Mouse (Mus musculus) testis, postnatal 10 days (tissue): ENCODE measurements around the gene 9130023H24Rik.

Experiments used
- DNase-seq: peaks from one replicate; pipeline ENCODE4 v3.0.0; 2021; ENCODE audit warnings: low spot score

9130023H24Rik gene

DNA sequence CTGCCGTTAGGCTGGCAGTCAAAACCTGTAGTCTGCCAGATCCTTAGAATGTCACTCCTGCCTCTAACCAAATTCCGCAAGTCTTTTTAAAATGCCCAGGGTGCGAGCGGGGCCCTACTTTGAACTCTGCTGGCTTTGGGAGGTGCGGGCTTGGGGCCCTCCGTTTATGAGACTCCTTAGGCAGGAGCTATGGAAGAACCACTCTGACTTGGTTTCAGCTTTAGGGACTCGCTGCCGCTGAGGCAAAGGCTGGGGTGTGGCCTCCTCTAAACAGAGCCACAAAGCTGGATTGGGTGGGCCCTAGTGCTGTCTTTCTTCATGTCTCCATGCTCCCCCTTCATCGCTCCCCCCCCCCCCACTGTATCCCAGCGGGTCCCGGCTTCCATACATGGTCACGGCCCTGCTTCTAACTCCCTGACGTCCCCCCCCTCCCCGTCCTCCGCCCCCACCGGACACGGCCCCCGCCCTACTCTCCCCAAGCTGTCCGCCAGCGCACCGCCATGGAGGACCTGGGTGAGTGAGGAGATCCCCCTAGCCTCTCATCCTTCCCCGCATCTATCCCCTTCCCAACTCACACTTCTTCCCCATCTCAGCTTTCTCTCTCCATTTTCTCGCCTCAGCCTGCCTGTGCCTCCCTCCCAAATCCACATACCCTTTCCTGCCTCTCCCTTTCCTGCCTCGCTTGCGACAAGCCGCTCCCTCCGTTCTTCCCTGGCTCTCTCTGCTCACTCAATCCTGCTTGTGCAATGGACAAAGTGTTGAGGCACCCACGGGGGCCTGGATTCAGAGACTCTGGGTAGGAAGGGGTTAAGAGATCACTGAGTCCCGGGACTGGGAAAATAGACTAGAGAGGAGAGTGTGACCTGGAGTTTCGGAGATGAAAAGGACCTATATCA lies 8.9 kb upstream of the 9130023H24Rik start, which contains the start of gene Tgfb1i1:
TSS of gene Tgfb1i1 (plus strand) at position 317 of the 896 bp plus-strand sequence.
- peak; percentile 77 for DNase-seq

DNA sequence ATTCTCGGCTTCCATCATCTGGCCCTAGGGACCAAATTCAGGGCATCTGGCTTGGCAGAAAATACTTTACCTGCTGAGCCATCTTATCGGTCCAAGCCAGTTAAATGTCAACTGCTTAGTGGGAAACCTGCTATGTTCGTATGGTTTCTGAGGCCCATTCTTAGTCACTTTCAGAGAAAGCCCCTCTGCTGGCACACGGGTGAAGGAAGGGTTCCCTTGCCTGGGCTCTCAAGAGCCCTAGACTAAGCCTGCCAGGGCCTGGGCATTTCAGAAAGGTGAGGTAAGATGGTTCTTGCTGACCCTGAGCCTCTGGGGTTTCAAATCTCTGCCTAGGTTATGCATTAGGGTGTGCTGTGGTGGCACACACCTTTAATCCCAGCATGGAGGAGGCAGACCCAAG lies 7.7 kb upstream of the 9130023H24Rik start:
- DNase-seq, result no peak

DNA sequence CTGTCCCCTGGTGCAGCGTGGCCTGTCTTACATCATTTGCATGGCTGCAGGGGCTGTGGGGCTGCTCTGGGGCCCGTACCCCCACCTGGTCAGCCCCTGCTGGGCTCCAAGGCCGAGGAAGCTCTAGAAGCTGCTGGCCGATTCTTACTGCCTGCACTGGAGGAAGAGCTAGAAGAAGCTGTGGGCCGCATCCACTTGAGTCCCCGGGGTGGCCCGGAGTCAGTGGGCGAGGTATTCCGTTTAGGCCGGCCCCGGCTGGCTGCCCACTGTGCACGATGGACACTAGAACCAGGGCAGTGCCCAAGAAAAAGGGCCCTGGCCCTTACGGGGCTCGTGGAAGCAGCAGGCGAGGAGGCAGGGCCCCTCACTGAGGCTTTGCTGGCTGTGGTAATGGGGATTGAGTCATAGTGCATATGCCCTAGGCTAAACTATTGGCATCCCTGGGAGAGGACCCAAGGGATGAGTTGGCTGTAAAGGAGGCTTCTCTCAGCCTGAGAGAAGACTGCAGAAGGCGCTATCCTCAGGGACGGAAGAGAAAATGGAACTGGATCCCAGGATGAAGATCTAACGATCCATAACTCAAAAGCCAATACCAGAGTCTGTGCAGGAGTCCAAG lies 6.7 kb upstream of the 9130023H24Rik start:
- DNase-seq, result no peak

DNA sequence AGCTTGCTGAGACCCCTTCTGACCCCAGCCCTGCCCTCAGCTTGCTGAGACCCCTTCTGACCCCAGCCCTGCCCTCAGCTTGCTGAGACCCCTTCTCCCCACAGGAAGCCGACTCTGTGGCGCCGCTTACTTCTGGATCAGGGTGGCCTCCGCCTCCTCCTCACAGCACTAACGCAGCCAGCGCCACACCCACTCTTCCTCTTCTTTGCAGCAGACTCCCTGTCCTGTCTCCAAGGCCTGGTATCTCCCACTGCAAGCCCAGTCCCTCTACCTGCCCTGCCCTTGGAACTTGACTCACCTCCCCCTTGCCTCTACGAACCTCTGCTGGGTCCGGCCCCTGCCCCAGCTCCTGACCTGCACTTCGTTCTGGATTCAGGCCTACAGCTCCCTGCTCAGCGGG lies 6.1 kb upstream of the 9130023H24Rik start:
- no peak for DNase-seq

DNA sequence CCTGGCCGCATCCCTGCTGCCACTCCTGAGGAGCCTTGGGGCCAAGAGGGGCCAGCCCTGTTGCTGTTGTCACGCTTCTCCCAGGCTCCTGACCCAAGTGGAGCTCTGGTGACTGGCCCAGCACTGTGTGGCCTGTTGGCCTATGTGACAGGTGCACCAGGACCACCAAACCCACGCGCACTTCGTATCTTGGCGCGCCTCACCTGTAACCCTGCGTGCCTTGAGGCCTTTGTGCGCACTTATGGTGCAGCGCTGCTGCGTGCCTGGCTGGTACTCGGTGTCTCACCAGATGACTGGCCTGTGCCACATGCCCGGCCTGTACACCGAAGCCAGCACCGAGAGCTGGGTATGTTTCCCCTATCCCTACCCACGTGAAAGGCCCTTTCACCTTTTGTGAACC lies 4.5 kb upstream of the 9130023H24Rik start:
- DNase-seq, result no peak

DNA sequence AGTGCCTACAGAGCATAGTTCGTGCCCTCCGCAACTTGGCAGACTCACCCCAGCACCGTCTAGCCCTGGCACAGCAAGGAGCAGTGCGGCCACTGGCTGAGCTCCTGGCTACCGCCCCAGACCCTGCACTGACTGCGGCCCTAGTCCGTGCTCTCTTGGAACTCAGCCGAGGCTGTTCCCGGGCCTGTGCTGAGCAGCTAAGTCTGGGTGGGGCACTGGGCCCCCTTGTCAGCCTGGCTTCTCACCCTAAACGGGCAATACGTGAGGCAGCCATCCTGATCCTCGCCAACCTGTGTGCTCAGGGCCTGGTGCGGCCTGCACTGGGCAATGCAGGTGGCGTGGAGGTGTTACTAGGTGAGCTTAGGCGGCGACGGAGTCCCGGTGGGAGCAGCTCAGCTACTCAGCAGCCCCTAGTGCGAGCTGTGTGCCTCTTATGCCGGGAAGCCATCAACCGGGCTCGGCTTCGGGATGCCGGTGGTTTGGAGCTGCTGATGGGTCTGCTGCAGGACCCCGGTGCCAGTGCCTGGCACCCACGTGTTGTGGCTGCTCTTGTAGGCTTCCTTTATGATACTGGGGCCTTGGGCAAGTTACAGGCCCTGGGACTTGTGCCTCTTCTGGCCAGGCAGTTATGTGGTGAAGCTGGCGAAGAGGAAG lies 2.4 kb upstream of the 9130023H24Rik start:
- no peak for DNase-seq

DNA sequence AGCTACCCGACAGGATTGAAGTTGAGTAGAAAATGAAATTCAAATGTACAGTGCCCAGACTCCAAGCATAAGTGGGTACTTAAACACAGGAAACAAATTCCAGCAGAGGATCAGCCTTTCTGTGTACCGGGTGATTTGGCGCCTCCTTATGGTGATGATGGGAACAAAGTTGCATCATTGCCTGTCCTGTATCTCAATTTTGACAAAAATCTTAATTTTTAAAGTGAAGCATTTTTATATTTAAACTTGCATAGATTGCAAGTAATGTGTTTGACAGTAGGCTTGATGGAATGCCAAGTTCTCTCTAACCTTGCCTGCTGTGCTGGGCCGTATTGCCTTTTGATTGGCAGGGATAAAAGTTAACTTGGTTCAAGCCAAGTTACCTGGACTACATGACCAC lies 1.2 kb upstream of the 9130023H24Rik start:
- DNase-seq, result peak; percentile 66

DNA sequence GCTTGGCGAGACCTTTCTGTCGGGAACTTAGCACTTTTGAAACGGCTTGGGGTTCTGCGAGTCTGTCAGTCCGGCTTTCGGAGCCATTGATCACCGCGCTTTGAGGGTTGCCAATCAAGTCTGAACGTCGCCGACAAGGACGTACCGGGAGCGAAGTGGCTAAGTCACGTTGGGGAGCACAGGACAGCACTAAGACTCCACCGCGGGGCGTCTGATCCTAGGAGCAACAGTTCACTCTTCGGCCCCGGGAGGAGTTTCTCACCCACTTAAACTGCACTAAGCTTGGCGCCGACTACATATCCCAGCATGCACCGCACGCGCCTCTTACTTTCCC lies 271 bp downstream of the 9130023H24Rik start:
- no peak for DNase-seq

DNA sequence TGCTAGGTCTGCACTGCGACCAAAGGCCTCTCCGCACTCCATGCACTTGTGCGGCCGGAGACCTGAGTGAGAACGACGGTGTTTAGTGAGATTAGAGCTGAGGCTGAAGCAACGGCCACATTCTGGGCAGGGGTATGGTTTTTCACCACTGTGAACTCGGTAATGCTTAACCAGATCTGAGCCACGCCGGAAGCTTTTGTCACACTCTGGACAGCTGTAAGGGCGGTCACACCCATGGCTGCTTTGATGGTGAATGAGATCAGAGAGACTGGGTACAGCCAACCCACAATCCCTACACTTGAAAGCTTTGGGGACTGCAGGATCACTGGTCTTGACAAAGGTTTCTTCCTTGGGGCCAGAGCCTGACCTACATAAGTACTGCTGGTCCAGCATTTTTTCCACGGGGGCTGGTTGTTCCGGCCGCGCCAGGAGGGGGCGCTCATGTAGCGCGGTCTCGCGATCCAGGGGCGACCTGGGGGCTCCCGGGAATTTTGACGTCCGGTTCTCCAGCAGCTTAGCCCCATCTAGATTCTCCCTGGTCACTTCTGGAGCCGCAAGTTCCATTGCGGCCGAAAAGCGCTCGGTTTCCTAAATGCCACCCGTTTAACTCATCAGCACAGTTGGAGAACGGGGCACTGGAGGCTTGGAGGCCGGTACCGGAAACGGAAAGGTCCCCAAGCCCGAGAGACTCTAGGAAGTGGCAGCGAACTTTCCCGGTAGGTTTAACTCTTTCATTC lies 807 bp downstream of the 9130023H24Rik start, which contains the start of gene Armc5:
TSS of gene Armc5 (plus strand) at position 487 of the 737 bp plus-strand sequence.
- DNase-seq, result peak; percentile 92

DNA sequence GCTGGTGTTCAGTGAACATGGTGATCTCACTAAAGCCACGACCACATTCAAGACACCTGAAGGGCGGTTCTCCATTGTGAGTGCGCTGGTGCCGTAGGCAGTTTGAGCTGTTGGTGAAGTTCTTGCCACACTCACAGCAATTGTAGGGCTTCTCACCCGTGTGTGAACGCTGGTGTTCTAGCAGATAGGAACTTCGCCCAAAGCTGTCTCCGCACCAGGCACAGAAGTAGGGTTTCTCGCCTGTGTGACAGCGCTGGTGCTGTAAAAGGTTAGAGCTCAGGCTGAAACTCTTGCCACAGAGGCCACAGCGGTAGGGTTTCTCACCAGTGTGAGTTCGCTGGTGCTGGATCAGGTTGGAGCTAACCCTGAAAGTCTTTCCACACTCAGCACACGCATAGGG lies 1.4 kb downstream of the 9130023H24Rik start:
- DNase-seq, result peak; percentile 45

DNA sequence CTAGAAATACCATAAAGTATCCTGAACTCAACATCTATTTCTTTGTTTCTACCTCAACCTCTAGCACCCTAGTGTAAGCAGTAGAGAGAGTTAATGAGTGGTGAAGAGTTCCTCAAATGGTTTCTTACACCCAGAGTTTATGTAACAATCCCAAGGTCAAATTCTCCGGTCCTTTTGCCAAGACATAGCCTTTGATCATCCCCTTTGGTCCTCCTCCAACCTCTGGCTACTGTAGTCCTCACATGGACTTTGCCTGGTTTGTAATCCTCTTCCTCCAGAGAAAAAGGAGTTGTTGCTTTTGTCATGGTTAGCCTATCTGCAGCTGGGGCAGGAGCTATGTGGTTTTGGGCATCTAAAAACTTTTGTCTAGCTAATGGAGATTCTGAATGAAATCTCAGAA lies 2.4 kb downstream of the 9130023H24Rik start:
- no peak for DNase-seq

DNA sequence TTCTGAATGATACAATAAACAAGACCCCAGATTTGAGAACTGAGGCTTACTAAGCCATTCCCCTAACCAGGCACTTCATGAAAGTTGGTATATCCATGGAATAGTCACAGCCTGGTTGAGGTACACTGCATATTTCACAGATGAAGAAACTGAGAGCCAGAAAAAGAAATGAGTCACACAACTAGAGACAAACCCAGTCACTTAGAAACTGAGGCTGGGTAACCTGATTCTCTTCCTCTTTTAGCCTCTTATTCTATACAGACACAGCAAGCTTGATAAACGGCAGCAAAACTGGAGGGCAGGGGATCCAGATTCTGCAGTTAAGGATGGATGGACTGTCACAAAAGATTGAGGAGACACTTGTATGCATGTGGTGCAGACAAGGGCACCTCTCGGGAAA lies 3.0 kb downstream of the 9130023H24Rik start:
- DNase-seq, result no peak

DNA sequence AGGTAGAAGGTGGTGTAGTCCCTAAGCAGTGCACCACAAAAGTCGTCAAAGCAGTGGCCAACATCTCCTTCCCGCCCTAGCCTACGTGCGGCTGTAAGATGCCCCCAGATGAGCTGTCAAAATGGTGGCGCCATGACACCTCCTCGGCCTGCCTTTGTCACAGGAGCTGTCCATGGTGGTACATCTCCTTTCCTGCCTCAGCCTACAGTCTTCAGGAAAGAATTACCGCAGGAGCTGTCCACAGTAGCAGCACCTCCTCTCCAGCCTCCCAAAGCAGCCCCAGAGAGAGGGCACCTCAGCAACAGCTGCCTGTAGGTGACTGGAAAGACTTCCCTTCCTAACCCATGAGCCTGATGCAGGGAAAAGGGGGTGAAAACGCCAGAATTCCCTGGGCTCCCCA lies 6.1 kb downstream of the 9130023H24Rik start:
- no peak for DNase-seq

DNA sequence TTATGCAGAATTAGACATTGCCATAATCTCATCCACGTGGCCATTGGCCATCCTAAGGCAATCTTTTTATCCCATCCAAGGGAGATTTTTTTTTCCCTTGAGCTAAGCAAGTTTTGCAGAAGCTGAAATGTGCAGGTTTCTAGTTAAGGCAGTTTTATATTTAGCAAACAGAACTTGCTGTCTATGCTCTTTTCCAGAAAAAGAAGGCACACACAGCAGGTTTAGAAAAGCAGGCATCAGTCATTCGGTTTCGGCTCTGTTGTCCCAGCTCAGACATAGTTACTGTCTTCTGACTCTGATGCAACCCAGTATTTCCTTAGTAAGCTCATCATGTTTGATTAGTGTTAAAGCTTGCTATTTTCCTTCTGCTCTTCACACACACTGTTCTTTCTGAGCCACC lies 16.9 kb downstream of the 9130023H24Rik start:
- DNase-seq, result no peak

DNA sequence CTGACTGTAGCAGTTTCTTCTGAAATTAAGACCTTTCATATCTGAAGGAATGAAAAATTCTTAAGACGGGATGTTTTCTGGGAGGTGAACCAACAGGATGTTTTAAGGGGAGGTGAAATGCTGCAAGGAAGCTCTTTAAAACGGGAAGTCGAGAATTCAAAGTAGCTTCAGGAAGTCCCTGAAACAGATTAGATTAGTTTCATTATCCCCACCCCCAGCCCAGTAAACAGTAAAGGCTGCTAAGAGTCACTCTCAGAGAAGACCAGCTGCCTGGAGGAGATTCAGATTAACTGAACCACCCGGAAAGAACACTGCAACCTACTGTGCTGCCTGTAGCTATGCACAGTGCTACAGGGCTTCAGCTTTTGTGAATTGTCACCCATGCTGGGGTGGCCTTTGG lies 17.9 kb downstream of the 9130023H24Rik start:
- DNase-seq, result no peak

DNA sequence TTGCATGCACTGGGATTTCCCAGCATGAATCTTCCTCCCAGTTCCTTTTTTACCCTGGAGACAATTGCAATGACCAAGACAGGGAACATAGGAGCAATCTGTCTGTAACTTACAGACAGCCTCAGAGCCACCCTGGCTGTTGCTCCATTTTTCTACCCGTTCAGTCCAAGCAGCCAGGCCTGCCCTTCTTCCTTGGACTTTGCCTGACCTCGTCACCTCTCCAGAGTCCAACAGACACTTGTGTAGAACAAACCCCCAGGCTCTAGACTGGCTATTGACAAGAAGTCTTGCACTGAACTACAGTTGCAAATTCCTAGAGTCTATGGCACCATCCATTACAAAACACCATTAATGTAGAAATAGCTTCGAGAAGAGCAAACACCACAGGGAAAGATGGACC lies 28.0 kb downstream of the 9130023H24Rik start:
- DNase-seq, result no peak

DNA sequence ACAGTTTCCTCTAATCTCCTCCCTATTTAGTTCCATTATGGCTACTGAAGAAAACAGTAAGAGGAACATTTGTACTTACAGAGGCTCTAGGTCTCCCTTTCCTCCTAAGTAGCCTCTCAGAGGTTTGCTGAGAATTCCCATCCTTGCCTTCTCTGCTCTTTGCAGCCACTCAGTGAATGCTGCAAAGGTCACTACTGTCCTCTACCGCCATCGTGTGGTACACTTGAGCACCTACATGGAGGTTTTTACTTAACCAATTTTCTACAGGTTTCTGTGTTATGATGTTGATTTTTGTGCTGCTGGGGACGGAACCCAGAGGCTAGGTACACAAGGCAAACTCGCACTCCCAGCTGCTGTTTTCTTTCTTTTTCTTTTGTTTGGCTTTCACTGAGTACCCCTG lies 29.6 kb downstream of the 9130023H24Rik start:
- peak; percentile 81 for DNase-seq

DNA sequence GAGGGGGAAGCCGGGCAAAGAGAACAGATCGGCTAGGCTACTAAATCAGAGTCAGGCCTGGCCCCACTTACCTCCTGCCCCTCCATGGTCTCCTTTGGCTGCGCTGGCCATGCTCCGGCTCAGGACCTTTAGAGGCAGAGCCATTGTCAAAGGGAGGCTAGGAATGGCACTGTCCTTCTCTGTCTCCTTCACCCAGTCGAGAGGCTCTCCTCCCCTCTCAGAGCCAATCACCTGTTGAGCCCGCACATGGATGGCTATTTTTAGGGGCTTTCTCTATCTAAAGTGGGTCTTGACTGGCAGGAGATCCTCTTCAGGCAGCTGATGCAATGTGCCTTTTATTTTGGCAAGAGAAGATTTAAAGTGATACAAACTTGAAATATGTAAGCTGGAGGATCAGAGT lies 31.7 kb downstream of the 9130023H24Rik start, which contains the start of gene Cox6a2:
TSS of gene Cox6a2 (minus strand) at position 236 of the 400 bp plus-strand sequence.
- no peak for DNase-seq

DNA sequence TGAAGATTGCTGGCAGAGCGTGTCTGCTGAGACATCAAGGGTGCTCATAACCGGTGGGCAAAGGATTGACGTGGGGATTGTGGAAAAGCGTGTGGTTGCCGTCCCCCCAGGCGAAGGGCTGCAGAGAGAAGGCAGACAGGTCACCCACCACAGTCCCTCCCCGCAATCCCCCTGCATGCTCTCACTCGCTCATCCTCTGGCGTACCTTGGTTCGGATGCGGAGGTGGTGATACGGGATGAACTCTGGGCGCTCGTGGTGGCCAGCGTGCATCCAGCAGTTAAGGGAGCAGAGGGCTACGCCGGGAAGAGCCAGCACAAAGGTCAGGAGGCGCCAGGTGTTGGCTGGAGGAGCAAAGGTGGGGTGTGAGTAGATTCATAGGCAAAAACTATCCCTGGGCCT lies 32.1 kb downstream of the 9130023H24Rik start:
- DNase-seq, result no peak

DNA sequence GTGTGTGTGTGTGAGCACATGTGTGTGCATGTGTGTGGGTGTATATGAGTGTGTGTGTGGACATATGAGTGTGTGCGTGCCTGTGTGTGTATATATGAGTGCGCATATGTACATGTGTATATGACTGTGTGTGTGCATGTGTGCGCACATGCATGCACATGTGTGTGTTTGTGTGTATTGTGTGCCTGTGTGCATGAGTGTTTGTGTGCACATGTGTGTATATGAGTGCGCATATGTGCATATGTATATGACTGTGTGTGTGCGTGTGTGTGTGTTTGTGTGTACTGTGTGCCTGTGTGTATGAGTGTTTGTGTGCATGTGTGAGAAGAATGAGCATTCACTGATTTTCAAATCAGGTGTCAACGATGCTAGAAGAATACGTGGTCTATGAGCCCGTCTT lies 33.7 kb downstream of the 9130023H24Rik start:
- no peak for DNase-seq

DNA sequence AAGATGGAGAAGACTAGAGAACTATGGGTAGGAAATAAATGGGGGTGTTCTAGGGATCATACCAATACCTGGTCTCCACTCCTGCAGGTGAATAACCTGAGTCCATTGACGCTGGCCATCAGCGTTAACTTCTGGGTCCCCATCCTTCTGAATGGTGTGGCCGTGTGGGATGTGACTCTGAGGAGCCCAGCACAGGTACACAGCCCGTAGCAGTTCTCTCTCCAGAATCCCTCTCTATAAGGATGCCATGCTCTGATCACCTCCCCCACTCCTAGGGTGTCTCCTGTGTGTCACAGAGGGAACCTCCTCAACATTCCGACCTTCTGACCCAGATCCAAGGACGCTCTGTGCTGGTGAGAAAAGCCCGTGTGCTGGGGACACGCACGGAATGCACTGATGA lies 34.8 kb downstream of the 9130023H24Rik start:
- no peak for DNase-seq

DNA sequence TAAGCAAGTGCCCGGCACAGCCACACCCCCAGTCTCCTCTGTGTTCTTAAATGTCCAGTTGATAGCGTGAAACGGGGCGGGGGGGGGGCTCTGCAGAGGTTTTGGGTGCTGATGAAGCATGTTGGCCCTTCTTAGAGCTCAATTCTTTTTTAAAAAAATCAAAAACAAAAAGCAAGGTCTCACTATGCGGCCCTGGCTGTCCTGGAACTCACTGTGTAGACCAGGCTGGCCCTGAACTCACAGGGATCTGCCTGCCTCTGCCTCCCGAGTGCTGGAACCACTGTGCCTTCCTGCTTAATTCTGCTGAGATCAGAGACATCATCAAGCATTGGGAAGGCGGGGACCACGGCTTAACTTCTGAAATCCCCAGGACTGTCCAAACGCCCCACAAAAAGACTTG lies 36.2 kb downstream of the 9130023H24Rik start:
- no peak for DNase-seq
